Mouse (Mus musculus): ENCODE measurements around the gene Wdr73. TPM values are rescaled to one million over a fixed set of nuclear protein-coding genes. Genes with fewer than 3 reads are reported as not detected.

Wdr73 gene
- polyA plus RNA-seq, 1 experiment from 2014 or later: 31.7 TPM

Other genes with a start within 250 kb of the Wdr73 start
- 14.4 and 16.8 TPM in 2 replicates for gene Crtc3, start 212.4 kb downstream of the Wdr73 start, polyA plus RNA-seq (2014; fragmentation: Nextera tagmentation; extraction: Ambion mirVana)
- gene Iqgap1, start 75.3 kb downstream of the Wdr73 start, polyA plus RNA-seq (2014; fragmentation: Nextera tagmentation; extraction: Ambion mirVana): 19.6 and 24.7 TPM in 2 replicates
- 4.1 and 4.4 TPM in 2 replicates for gene Zscan2, start 40.3 kb downstream of the Wdr73 start, polyA plus RNA-seq (2014; fragmentation: Nextera tagmentation; extraction: Ambion mirVana)
- gene Nmb, start 3.8 kb upstream of the Wdr73 start, polyA plus RNA-seq (2014; fragmentation: Nextera tagmentation; extraction: Ambion mirVana): 8.7 and 10.6 TPM in 2 replicates
- 147 and 156 TPM in 2 replicates for gene Sec11a, start 46.5 kb upstream of the Wdr73 start, polyA plus RNA-seq (2014; fragmentation: Nextera tagmentation; extraction: Ambion mirVana)
- 10.4 and 12.3 TPM in 2 replicates for gene Zfp592, start 92.4 kb upstream of the Wdr73 start, polyA plus RNA-seq (2014; fragmentation: Nextera tagmentation; extraction: Ambion mirVana)
- gene Alpk3, start 156.3 kb upstream of the Wdr73 start, polyA plus RNA-seq (2014; fragmentation: Nextera tagmentation; extraction: Ambion mirVana): 0.16 and 0.17 TPM in 2 replicates
- gene Slc28a1, start 213.5 kb upstream of the Wdr73 start, polyA plus RNA-seq (2014; fragmentation: Nextera tagmentation; extraction: Ambion mirVana): not detected in 2 replicates

Measured in hindbrain, embryonic 14.5 days (tissue).